Mouse (Mus musculus) adrenal gland, postnatal 25 days (tissue): ENCODE measurements around the gene Kiz. TPM values are rescaled to one million over a fixed set of nuclear protein-coding genes. Genes with fewer than 3 reads are reported as not detected.

Experiments
- DNase-seq: peaks from one replicate; pipeline ENCODE4 v3.0.0; 2021; ENCODE audit warnings: mixed read lengths
- total RNA-seq: library from RNA; stranded (reverse); gene quantifications from 2 replicates; pipeline ENCODE4 v1.2.3, GENCODE M21; 2021

Kiz gene
- total RNA-seq, 1 experiment from 2014 or later, result 51.9 TPM

- DNase-seq, result no peak
These were observed 10.1 kb downstream of the Kiz start for GRCm38 (mm10) chr2:146865781-146866180.

DNA sequence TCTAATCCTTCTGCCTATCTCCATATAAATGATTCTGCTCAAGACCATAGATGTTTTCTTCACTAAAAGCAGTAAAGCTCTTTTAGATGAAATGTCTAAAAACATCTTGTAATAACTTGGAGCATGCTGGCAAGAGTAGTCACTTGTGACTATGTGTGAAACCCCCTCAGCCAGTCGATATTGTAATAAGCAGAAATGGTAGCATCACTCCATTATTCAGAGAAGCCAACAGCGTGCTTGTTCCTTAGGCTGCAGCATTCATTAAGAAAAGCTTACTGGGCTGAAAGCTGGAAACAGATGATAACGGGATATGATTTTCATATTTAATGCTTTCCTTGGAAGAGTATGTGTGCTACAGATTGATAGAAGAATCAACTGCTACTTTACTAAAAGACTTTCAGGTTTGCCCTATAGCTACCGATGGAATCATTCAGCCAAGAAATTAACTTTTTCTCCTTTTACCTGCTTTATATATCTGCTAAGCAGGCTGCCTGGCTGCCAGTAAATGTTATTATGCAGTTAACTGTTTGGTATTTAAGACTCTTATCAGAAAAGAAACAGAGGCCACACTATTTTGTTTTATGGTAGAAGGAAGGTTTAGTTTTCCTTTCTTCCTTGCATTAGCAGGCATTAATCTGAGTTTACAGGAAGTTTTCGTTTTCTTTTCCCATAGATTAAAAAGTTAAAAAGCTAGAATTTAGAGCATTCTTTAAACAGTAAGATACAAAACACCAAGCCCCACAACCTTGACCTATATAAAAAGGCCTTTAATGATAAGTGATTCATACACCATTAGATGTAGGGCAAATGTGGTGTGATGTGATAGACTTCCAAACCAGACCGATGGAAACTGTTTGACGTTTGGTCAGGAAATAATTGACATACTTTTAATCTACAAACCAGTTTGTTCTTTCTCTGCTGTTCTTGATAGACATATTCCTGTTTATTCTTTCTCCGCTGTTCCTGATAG, 15.9 kb downstream of the Kiz start:
- DNase-seq, result no peak

DNA sequence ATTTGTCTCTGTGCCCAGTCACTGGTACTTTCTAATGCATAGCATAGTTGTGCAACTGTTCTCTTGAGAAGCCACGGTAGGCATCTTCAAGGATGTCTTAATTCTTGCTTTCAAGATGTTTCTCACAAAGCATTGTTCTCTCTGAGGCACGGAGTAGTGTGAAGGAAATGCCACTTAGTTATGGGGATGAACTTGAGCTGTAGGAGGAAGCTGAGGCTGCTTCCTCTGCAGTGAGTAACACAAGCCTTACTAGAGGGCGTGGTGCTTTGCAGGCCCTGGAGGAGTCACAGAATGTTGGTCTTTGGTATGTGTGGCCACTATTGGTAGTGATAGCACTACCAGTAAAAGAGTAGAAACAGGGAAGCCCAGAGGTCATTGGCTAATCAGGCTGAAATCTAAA, 17.0 kb downstream of the Kiz start:
- no peak for DNase-seq

- DNase-seq, result no peak
These were observed 18.3 kb downstream of the Kiz start for GRCm38 (mm10) chr2:146873881-146874441.

GRCm38 (mm10) chr2:146877423-146878098, 21.9 kb downstream of the Kiz start:
- DNase-seq, result no peak

- DNase-seq, result no peak
These were observed 26.0 kb downstream of the Kiz start for GRCm38 (mm10) chr2:146881623-146882022.

GRCm38 (mm10) chr2:146884291-146884855, 28.7 kb downstream of the Kiz start:
- no peak for DNase-seq

GRCm38 (mm10) chr2:146888786-146889414, 33.2 kb downstream of the Kiz start:
- no peak for DNase-seq

- no peak for DNase-seq
These were observed 43.3 kb downstream of the Kiz start for GRCm38 (mm10) chr2:146898977-146899376.

DNA sequence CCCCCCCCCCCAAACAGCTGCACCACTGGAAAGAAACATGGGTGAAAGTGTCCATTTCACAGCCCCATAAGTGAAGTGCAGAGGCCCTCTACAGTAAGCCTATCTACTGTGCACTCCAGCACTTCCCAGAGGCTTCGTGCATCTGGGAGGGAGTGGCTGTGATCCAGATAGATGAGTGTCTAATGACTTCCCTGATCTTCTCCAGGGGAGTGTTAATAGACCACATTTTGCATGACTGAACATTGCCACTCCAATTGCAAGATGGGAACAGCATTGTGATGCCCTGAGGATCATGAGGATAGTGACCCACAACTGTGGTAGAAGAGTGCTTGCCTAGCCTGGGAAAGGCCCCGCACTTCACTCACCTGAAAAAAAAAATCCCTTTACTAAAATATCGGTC, 60.4 kb downstream of the Kiz start:
- no peak for DNase-seq

- no peak for DNase-seq
These were observed 62.1 kb downstream of the Kiz start for GRCm38 (mm10) chr2:146917770-146918169.

- no peak for DNase-seq
These were observed 64.9 kb downstream of the Kiz start for GRCm38 (mm10) chr2:146920375-146921160.

- DNase-seq, result no peak
These were observed 69.6 kb downstream of the Kiz start for GRCm38 (mm10) chr2:146925296-146925695.

DNA sequence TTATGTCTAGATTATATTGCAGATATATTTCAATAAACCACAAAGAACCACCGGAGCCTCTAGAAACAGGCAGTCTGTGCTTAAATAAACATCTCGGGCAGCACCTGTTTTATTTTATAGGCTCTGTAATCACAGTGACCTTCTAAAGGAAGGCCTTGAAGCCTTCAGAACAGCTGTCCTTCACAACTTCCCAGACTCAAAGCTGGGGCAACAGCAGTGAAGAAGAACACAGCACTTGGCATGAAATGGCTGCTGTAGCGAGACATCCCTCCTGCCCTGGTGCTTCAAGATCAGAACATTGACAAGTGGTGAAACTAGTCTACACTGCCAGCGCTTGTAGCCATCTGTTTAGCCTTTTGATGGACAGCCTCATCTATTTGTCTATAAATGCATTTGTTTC, 70.2 kb downstream of the Kiz start:
- DNase-seq, result no peak

DNA sequence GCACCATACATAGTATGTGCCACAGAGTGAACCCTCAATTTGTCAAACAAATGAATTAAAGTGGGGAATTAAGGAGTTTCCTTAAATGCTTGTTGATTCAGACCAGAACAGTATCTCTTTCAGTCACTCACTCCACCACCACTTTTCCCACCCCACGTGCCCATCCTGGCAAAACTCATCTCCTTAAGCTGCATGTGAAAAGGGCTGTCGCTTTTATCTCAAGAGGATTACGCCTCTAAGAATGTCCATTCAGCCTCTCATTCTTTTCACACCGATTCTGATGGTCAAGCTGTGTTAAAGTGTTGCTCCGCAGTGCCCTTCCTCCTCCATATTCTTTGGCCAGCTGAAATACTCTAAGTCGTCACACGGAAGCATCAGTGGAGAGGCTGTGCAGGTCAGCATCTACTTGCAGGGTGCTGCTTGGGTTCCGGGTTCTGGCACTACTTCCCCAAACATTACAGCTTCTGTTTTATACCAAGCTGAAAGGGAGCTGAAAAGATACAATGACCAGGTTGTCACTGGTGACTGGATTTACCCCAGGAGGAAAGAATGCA, 92.6 kb downstream of the Kiz start:
- DNase-seq, result no peak

GRCm38 (mm10) chr2:146956366-146956765, 100.7 kb downstream of the Kiz start:
- no peak for DNase-seq

GRCm38 (mm10) chr2:146958398-146958911, 102.8 kb downstream of the Kiz start:
- DNase-seq, result no peak

DNA sequence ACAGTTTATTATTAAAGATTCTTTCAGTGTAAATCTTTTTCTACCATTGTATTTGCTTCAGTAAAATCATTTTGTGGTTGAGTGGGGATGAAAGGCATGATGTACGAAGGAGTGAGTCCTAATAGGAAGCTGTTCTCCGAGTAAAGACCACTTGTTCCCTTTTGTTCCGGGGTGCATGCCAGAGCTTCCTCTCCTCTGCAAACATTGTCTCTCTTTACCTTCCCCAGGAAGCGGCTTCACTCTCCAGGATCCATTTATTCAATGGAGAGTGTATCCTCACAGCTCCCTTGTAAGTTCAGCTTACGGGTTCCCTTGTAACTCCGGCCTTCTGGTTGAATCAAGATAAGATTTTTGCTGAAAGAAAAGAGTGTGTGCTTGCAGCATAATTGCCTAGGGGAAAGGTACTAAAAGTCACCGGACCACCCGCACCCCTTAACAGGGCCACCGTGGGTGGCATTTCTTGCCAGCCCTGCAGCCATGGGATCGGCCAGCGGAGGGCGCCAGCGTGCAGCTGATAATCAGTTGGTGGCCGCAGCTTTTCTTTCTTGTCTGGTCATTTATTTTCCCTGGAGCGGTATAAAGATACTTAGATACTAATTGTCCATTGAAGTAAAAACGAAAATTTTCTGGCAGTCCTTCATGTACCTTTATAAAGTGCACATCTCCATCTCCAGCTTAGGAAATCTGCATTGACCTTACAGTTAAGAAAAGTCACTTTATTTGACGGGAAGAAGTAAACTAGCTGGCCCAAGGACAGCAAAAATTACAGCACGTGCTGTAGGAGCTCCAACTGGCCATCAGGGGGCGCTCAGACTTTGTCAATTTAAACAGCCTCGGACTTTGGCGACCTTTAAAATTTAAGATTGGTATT, 103.5 kb downstream of the Kiz start:
- DNase-seq, result peak; percentile 85

DNA sequence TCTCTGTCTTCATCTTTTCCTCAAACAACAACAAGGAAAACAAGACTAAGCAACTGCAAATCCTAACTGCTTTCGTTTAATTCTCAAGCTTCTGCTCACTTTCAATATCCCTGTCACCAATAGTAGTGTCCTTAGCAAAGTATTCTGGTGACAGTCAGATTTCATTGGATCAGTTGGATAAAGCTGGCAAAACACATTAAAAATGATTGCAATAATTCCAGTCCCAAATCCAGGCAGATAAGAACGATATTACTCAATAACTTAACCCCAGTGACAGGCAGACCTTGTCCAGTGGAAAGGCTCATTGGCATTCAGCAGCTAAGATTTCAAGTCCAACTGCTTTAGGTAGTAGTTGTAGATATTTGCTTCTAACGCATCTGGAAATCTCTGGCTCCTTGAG, 119.4 kb downstream of the Kiz start:
- DNase-seq, result no peak
